Mouse (Mus musculus): ENCODE data around the gene Col4a6.

The Col4a6 gene

DNA sequence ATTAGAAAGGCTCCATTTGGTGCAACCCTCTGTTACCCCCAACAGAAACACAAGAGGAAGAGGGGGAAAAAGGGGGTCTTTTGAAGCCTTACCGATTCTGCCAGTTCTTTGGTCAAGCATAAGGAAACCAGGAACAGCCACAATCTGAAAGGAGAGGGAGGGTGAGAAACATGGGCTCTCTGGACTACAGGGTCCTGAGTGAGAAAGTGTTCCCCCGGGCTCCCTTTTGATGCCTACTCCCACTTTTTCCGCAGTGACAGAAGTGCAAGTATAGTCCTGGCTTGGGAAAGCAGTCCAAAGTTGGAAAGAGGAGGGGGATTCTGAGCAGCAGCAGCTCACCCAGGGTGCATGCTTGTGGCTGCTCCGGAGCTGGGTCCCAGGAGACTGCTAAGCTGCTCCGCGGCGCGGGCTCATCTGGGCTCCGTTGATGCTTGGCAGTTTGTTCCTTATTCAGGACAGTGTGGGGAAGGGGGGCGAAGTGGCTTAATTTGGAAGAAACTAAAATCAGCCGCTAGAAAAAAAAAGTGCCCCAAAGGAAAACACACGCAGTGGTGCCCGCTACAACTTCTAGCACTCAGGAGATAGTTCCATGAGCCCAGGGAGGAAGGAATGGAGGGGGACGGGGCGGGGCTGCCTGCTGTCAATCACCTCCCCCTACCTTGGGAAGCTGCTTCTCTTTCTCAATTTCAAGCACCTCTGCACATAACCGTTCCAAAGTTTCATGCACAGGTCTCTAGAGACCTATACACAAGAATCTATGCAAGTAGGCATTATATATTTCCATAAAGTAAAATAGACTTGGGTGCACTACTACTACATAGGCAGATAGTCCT is at the start of gene Col4a6:
TSS of gene Col4a6 (minus strand) at position 607 of the 833 bp plus-strand sequence.
- in situ Hi-C loops (cut with MboI; ENCODE audit: low sequenced_read_pairs) = no loop called here

DNA sequence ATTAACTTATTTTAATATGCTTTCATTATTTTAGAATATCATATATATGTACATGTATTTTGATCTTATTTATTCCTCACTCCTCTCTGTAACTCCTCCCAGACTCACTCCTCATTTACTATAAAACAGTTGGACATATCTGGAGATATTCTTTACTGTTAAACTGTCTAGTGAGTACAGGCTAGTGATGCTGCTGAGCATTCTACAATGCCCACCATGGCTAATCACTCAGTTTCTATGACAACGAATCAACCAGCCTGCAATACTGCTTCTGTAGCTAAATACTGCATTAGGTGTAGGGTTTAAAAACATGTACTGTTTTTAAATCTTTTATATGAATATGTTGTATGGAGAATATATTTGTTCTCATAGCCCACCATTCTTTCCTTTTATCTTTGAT is 29.2 kb upstream of the Col4a6 start:
- in situ Hi-C loops (cut with MboI; ENCODE audit: low sequenced_read_pairs) = no loop called here

DNA sequence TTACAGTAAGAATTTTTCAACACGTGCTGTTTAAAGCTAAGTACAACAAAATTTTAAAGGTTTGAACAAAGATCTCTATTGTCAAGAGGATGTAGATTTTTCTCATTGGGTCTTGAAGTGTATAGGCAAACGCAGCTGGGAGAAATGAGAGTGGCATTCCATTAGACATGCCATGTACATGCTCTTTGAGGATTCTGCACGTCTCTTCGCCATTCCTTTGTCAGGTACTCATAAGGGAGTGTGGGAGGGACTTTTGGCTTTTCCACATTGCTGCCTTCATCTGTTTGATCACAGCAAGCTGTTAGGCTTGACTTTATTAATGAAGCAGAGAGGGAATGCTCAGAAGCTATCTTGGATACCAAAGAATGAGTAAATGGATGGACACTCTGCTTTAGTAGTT is 20.7 kb upstream of the Col4a6 start:
- in situ Hi-C loops (cut with MboI; ENCODE audit: low sequenced_read_pairs) = no loop called here

DNA sequence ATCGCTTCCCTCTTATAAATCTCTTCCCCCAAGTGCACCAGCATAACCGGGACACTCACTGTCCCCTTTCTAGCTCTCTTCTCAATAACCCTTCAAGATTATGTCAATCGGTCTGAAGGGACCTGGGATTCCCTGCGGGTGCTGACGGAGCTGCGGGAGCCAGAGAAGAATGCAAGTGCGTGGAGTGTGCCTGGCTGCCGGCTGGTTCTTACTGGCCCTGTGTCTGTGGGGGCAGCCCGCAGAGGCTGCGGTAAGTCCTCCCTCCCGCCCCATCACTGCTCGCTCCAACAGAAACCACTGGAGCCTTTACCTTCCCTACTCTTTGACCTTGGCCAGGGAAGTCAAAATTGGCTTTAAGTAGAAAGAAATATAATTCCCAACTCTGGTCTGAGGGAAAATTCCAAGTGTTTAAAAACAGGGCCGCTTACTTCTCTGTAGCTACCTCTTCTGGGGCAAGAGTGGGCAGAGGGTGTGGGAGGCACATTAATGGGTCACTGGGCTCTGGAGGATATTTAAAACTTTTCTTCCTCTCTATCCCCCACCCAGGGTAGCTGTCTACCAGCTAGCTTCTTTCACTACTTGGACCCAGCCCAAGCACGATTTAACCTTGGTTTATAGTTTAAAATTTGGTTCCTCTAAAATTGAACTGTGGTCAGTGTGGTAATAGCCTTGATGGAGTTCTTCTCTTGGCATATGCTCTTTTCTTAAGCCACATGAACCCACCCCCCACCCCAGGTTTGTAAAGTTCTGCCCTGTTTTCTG is 1.9 kb upstream of the Col4a6 start:
- in situ Hi-C loops (cut with MboI; ENCODE audit: low sequenced_read_pairs) = no loop called here

DNA sequence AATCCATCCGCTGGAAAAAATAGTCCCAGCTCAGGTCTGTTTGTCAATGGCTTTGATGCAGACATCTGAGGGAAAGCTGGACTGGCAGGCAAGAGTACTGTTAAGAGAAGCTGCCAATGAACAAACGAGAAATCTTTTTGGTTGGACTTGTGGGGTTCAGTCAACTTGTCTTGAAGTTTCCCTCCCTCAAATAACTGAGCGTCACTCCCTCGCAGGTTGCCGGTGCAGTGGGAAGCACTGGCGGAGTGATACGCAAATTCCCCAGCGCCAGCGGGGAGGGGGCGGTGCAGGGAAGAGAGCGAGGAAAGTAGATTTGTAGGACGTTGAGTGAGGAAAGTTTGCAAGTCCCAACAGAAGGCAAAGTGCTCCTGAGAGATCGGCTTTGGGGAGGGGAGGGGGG is 1.2 kb upstream of the Col4a6 start, which contains the start of gene Col4a5:
TSS of gene Col4a5 (plus strand) at position 276 of the 400 bp plus-strand sequence.
- in situ Hi-C loops (cut with MboI; ENCODE audit: low sequenced_read_pairs) = no loop called here

DNA sequence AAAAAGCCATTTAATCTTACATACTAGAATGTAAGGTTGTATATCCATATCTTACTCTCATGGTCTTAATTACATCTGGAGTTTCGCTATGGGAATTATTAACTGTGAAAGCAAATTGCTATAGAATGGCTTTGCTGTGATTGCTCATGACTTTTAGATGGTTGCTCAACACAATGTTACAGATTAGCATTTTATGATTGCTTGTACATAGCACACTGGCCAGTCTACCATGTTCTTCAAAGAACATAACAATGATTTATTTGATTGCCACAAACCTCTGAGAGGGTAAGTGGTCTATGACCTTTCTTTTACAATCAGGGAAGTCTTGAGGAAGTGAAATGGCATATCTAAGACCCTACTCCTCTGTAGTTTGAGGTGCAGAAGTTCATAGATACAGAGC is 25.9 kb downstream of the Col4a6 start:
- in situ Hi-C loops (cut with MboI; ENCODE audit: low sequenced_read_pairs) = no loop called here

DNA sequence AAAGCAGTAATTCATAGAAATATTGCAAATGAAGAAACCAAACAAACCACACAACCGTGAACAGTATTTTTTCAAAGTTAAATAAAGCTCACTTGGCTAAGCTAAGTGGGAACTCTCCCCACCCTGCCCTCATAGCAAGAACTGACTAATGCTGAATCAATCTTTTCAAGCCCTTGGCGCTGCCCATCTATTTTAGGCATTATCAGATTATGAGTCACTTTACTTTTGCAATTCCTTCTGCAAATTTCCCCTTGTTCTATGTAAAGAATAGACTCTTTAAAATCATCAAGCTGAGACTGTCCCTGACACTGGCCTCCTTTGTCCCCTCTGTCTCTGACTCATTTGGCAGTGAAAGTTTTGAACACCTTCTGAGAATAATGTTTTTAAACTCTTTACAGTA is 34.5 kb downstream of the Col4a6 start:
- in situ Hi-C loops (cut with MboI; ENCODE audit: low sequenced_read_pairs) = no loop called here

DNA sequence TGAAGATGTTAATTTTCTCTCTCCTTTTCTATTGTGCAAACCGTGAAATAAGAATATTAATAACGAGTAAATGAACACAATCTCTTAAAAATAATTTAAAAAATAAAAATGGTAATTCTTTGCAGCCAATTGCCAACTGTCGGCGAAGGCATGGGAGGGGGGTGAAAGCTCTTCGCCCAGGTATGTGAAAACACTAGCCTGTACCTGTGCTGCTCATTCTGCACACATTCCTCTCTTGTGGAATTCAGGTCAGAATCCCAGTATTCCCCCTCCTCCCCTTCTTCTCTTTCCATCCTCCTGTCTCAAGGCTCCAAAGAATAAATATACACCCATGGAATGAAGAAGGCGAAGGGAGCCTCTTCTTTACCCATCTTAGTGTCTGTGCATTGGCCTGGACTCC is 37.1 kb downstream of the Col4a6 start:
- in situ Hi-C loops (cut with MboI; ENCODE audit: low sequenced_read_pairs) = no loop called here

DNA sequence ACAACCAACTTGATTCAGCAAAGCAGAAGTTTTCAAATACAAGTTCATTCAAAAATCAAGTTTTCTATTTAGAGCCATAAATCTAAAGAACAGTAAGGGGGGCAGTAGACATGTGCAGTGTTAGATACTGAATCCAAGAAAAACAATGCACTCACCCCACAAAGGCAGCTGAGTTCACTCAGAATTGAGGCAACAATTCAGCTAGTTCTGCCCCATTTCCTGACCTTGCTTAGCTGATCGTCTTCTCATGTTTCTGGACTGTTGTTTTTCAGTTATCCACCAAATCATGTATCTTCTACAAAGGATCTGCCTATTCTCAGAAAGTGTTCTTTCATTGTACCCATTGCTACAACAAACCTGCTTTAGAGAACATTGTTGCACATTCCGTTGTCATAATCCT is 58.6 kb downstream of the Col4a6 start:
- in situ Hi-C loops (cut with MboI; ENCODE audit: low sequenced_read_pairs) = no loop called here

DNA sequence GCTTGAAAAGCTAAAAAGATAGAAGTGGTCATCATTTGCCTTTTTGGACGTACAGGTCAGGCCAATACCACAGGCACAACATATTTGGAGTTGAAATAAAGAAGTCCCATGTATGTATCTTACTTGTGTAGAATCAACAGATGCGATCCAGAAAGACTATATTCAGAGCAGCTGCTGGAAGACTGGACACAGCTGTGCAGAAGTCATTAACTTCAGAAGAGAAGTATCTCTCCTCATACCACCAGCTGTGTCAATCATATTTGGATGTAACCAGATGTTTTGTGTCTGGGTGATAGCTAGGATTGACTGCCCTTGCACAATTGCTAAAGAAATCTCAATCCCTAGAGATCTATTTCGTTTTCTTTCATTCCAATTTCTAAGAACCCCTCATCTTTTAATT is 77.6 kb downstream of the Col4a6 start:
- in situ Hi-C loops (cut with MboI; ENCODE audit: low sequenced_read_pairs) = no loop called here

DNA sequence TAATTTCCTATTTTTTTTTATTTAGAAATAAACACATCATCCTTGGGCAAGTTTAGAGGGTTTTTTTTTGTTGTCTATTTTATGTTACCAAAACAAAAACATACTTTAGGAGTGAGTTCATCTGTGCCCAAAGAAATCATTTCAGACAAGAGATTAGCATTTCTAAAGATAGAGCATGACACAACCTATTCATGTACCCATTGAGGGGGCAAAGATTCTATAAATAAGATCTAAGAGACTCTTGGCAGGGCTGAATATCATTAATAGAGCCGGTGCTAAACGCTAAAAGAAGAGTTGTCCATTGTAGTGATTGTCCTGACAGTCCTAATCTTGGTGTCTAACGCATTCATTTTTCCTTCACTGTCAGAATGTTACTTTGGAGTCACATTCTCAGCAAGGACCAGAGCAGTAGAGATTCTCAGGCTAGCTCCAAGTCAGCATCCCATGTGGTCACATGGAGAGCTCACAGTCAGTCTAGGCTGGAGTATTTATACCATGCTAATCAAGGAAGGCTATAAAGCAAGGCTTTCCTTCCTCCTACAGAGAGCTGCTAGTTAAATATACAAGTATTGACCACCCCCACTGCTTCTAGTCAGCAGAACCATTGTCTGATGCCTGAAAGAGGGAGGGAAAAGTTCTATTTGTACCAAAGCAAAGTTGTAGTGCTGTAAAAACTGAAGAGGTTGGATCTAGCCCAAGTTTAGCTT is 88.3 kb downstream of the Col4a6 start:
- in situ Hi-C loops (cut with MboI; ENCODE audit: low sequenced_read_pairs) = no loop called here

DNA sequence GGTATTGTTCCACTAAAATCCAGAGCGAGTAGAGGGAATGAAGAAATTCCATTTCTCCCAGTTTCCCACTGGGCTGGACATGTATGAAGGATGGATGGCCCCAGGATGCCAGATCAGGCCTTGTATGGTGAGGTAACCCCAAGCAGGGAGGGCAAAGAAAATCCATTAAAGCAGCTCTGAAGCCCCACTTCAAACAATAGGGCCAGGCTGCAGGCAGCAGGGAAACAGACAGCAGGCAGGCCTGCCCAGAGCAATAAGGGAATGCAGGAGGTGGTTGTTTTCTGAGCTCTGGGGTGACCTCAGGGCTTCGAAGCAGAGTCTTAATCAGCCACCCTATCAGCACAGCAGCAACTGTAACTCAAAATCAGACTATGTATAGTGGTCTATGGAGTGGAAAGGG is 89.2 kb downstream of the Col4a6 start:
- in situ Hi-C loops (cut with MboI; ENCODE audit: low sequenced_read_pairs) = no loop called here

DNA sequence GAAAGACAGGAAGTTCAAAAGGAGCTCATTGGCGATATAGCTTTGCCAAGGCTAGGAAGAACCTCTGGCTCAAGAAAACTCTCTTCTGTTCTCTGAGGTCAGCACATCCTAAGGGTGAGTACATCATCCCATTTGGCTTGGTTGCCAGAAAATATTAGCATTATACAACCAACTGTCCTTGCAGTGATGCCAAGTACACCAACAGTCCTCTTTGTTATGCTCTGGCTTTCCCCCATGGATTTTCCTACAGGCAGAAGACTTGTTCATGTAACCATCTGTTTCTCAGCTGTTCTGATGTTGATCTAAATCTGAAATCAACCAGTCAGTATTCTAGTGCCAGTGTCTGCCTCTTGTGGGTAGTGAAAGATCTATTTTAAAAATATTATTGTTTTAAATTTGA is 103.6 kb downstream of the Col4a6 start:
- in situ Hi-C loops (cut with MboI; ENCODE audit: low sequenced_read_pairs) = no loop called here

DNA sequence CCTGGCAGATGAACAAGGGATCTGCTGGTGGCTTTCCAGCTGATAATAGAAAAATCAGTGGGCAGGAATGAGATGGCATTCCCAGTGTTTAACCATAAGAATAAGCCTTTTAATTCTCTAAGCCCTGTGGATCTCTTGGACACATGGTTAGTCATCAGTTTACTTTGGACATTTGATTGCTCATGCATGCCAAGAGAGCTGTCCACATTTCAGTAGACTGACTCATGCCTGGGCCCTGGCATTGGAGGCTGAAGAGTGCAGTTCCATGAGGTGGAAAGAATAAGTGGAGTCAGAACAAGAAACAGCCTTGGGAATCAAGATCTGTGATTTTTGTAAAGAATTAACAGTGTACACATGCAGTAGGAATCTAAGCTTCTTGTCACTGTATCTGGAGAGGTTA is 110.5 kb downstream of the Col4a6 start:
- in situ Hi-C loops (cut with MboI; ENCODE audit: low sequenced_read_pairs) = no loop called here

DNA sequence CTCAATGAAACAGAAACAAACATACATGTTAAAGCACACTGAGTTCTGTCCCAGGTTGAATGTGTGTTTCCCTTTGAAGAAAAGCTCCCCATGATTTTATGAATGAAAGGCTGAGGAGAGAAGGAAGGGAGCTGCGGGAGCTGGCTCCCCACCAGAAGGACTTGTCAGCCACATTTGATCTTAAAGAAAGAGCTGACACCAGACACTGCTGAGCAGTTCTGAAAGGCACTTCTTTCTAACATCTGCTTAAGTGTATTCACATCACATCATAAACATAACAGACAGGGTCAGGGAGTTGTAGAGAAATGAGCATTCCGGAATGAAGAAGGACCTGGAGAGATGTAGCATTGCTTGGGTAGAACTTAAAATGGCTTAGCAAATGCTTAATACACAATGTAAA is 132.5 kb downstream of the Col4a6 start:
- in situ Hi-C loops (cut with MboI; ENCODE audit: low sequenced_read_pairs) = no loop called here

DNA sequence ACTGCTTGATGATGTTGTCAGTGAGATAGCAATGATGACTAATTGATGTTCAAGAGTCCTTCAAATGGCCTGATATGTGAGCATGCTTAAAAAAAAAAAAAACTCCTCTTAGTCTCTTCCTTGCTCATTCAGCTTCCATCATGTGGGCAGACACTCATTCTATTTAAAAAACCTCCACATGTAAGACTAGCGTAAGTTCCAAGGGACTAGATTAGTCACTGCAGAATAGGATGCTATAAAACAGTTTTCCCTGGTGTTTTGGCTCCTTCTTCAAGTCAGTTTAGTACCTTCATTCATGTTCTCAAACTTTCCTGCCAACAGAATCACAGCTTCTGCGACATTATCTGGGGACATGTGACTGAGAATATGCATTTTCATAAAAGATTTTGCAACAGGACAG is 145.8 kb downstream of the Col4a6 start:
- in situ Hi-C loops (cut with MboI; ENCODE audit: low sequenced_read_pairs) = no loop called here

DNA sequence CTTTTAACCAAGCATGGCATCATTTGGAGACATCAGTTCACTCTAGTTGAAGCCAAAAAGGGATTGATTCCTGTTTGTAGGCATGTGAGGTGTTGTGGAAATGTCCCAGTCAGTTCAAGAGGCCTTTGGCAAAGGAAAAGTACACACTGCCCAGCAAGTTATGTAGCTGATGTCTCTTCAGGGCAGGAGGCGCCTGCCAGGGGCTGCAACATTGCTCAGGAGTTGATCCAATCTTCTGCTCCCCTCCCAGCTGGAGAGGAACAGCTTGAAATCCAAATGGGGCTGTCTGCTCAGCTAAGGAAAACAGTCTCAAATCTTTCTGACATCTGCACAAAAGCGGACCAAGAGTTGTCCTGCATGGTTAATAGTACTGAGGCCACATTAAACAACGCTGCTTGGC is 149.7 kb downstream of the Col4a6 start:
- in situ Hi-C loops (cut with MboI; ENCODE audit: low sequenced_read_pairs) = no loop called here

DNA sequence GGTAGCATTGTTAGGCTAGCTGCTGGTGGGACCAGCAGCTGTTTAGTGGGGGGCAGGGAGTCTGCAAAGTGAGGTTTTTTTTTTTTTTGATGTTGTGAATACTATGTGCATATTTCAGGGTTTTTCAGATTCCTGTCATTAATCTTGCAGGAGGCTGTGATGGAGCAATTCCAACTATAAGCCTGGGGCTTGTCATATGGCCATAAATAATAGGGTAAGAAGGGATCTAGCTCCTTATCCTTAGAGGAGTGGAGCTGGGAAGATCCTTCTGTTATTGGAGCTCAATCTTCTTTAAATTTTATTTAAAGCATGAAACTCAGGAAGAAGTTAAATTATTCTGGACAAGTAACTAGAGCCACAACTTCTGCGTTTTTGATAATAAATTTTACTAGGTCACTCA is 157.7 kb downstream of the Col4a6 start:
- in situ Hi-C loops (cut with MboI; ENCODE audit: low sequenced_read_pairs) = no loop called here

DNA sequence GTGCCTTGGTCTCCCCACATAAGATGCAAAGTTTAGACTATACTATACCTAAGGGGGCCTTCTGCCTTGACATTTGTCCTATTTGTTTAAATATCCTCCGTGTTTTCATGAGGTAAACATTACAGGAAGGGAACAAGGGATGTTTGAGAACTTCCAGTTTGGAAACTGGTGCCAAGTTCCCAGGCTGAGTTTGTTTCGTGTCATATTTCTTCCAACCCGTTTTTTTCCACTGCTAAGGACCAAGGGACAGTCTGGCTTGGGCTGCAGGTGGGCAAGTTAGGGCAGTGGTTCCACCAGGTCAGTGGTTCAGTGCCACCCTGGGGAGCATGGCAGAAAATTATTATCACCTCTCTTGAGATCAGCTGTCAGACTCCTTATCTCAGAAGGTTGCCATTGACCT is 158.1 kb downstream of the Col4a6 start:
- in situ Hi-C loops (cut with MboI; ENCODE audit: low sequenced_read_pairs) = no loop called here

DNA sequence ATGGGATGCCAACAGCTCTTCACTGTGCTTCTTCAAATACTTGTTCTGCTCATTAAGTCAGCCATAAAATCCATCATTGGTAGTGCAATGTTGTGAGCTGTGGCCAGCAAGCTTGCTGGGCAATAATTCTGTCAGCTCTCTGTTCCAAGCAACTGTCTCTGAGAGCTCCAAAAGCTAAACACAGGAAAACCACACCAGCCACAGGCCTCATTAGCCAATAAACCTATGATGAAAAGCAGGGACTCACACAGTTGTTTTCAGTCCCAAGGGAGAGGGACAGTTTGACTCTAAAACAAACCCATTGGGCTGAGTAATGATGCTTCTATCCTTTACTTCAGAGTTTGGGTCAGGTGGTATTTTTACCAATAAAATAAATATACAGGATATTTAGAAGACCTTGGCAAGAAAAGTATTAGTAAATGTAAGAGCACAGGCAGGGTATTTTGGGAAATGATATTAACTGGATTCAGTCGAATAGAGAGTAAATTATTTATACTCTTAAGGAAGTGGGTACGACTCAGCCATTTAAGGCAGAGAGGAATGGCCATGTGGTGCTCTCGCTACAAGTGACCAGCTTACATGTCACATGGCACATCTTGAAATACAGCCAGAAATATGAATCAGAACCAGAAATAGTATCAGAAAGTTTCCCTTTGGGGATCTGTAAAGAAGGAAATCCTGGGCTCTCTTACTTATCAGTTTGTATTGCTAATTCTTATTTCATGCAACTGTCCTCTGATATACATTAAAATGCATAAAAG is 181.0 kb downstream of the Col4a6 start:
- in situ Hi-C loops (cut with MboI; ENCODE audit: low sequenced_read_pairs) = no loop called here

DNA sequence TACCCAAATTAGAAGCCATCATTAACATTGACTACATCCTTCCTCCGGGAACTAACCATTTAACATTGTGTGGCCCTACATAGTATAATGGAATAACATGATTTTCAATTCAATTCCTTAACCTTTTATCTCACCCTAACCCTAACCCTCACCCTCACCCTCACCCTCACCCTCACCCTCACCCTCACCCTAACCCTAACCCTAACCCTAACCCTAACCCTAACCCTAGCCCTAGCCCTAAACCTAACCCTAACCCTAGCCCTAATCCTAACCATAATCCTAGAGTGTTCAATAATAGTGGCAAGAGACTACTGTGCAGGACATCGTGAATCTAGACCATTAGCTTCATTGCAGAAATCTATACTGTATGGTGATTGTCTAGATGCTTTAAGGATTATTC is 197.5 kb downstream of the Col4a6 start:
- in situ Hi-C loops (cut with MboI; ENCODE audit: low sequenced_read_pairs) = no loop called here
